Mouse (Mus musculus): ENCODE measurements around the gene Thra. TPM values are rescaled to one million over a fixed set of nuclear protein-coding genes. Genes with fewer than 3 reads are reported as not detected.

The Thra gene
- polyA plus RNA-seq, 1 experiment = 19.8 TPM

- Histone ChIP-seq H3K4me3 (ENCODE audit: extremely low read depth, insufficient read depth, insufficient read length) (no peak overlapping the region), H3K36me3 (ENCODE audit: control insufficient read depth, insufficient read depth, low read length) (peaks cover 13% of the 10 kb centered on the region), H3K27ac (ENCODE audit: insufficient read depth, low read length) (no peak overlapping the region), H3K27me3 (ENCODE audit: control insufficient read depth, insufficient read depth, low read length) (no peaks in the 10 kb centered on the region), H3K4me1 (ENCODE audit: control insufficient read depth, insufficient read depth, insufficient read length) (no peaks in the 10 kb centered on the region)
- no peak for TF ChIP-seq CTCF (IDR thresholded peaks at IDR 0.05; ENCODE audit: extremely low read depth, insufficient read depth, insufficient read length, insufficient replicate concordance)
- TF ChIP-seq POLR2A (IDR thresholded peaks at IDR 0.05; ENCODE audit: low read depth, low read length) = no peak
- WGBS = 89% methylated on average over 16 of the region's 16 CpGs
- no peak for DNase-seq (ENCODE audit: low read depth in 1 of 2, low spot score in 2 of 2)
Measured at GRCm38 (mm10) chr11:98698849-98699640, 41.4 kb upstream of the Thra start.

GRCm38 (mm10) chr11:98699911-98700310, 40.5 kb upstream of the Thra start:
- Histone ChIP-seq H3K4me3 (ENCODE audit: extremely low read depth, insufficient read depth, insufficient read length) (no peak overlapping the region), H3K27ac (ENCODE audit: insufficient read depth, low read length) (no peak overlapping the region), H3K27me3 (ENCODE audit: control insufficient read depth, insufficient read depth, low read length) (no peaks in the 10 kb centered on the region), H3K4me1 (ENCODE audit: control insufficient read depth, insufficient read depth, insufficient read length) (no peaks in the 10 kb centered on the region), H3K36me3 (ENCODE audit: control insufficient read depth, insufficient read depth, low read length) (peaks cover 11% of the 10 kb centered on the region)
- TF ChIP-seq POLR2A (IDR thresholded peaks at IDR 0.05; ENCODE audit: low read depth, low read length) (no peak), CTCF (IDR thresholded peaks at IDR 0.05; ENCODE audit: extremely low read depth, insufficient read depth, insufficient read length, insufficient replicate concordance) (peak; percentile 88; the same call in 1 of the 2 replicates)
- peak; percentile 46 to 76 for DNase-seq (ENCODE audit: low read depth in 1 of 2, low spot score in 2 of 2)
- WGBS = 28% methylated on average over 4 of the region's 4 CpGs

- peaks cover 10% of the 10 kb centered on the region for H3K36me3 ChIP-seq (ENCODE audit: control insufficient read depth, insufficient read depth, low read length)
- H3K4me3 ChIP-seq (ENCODE audit: extremely low read depth, insufficient read depth, insufficient read length) = no peak within 1 kb of the TSS
- H3K4me1 ChIP-seq (ENCODE audit: control insufficient read depth, insufficient read depth, insufficient read length) = no peaks in the 10 kb centered on the region
- DNase-seq (ENCODE audit: low read depth in 1 of 2, low spot score in 2 of 2) = no peak
- WGBS = 87% methylated on average over 10 of the region's 10 CpGs
- H3K27me3 ChIP-seq (ENCODE audit: control insufficient read depth, insufficient read depth, low read length) = no peaks in the 10 kb centered on the region
- H3K27ac ChIP-seq (ENCODE audit: insufficient read depth, low read length) = no peak within 1 kb of the TSS
- TF ChIP-seq POLR2A (IDR thresholded peaks at IDR 0.05; ENCODE audit: low read depth, low read length) (no peak), CTCF (IDR thresholded peaks at IDR 0.05; ENCODE audit: extremely low read depth, insufficient read depth, insufficient read length, insufficient replicate concordance) (no peak)
Measured at GRCm38 (mm10) chr11:98701213-98701670, 39.2 kb upstream of the Thra start, which contains the start of gene Csf3. Csf3 (plus strand) TSS chr11:98701263.

GRCm38 (mm10) chr11:98702323-98702722, 38.1 kb upstream of the Thra start:
- peaks cover 17% of the 10 kb centered on the region for H3K36me3 ChIP-seq (ENCODE audit: control insufficient read depth, insufficient read depth, low read length)
- H3K4me1 ChIP-seq (ENCODE audit: control insufficient read depth, insufficient read depth, insufficient read length) = no peaks in the 10 kb centered on the region
- TF ChIP-seq CTCF (IDR thresholded peaks at IDR 0.05; ENCODE audit: extremely low read depth, insufficient read depth, insufficient read length, insufficient replicate concordance) (no peak), POLR2A (IDR thresholded peaks at IDR 0.05; ENCODE audit: low read depth, low read length) (no peak)
- DNase-seq (ENCODE audit: low read depth in 1 of 2, low spot score in 2 of 2) = no peak
- no peaks in the 10 kb centered on the region for H3K27me3 ChIP-seq (ENCODE audit: control insufficient read depth, insufficient read depth, low read length)
- WGBS = 65% methylated on average over 5 of the region's 5 CpGs
- no peak overlapping the region for H3K27ac ChIP-seq (ENCODE audit: insufficient read depth, low read length)
- H3K4me3 ChIP-seq (ENCODE audit: extremely low read depth, insufficient read depth, insufficient read length) = no peak overlapping the region

- TF ChIP-seq POLR2A (IDR thresholded peaks at IDR 0.05; ENCODE audit: low read depth, low read length) (no peak), CTCF (IDR thresholded peaks at IDR 0.05; ENCODE audit: extremely low read depth, insufficient read depth, insufficient read length, insufficient replicate concordance) (no peak)
- H3K36me3 ChIP-seq (ENCODE audit: control insufficient read depth, insufficient read depth, low read length) = peaks cover 19% of the 10 kb centered on the region
- 80% methylated on average over 10 of the region's 10 CpGs for WGBS
Measured at GRCm38 (mm10) chr11:98705021-98705420, 35.4 kb upstream of the Thra start.

GRCm38 (mm10) chr11:98707401-98708281, 32.8 kb upstream of the Thra start:
- WGBS = 93% methylated on average over 22 of the region's 22 CpGs
- peaks cover 21% of the 10 kb centered on the region for H3K36me3 ChIP-seq (ENCODE audit: control insufficient read depth, insufficient read depth, low read length)
- H3K4me3 ChIP-seq (ENCODE audit: extremely low read depth, insufficient read depth, insufficient read length) = no peak overlapping the region
- no peaks in the 10 kb centered on the region for H3K27me3 ChIP-seq (ENCODE audit: control insufficient read depth, insufficient read depth, low read length)
- H3K27ac ChIP-seq (ENCODE audit: insufficient read depth, low read length) = no peak overlapping the region
- no peak for TF ChIP-seq POLR2A (IDR thresholded peaks at IDR 0.05; ENCODE audit: low read depth, low read length)
- TF ChIP-seq CTCF (IDR thresholded peaks at IDR 0.05; ENCODE audit: extremely low read depth, insufficient read depth, insufficient read length, insufficient replicate concordance) = no peak
- H3K4me1 ChIP-seq (ENCODE audit: control insufficient read depth, insufficient read depth, insufficient read length) = no peaks in the 10 kb centered on the region; the same call in 1 of the 2 replicates
- no peak for DNase-seq (ENCODE audit: low read depth in 1 of 2, low spot score in 2 of 2)

More at GRCm38 (mm10) chr11:98705021-98705420, 35.4 kb upstream of the Thra start:
- Histone ChIP-seq H3K27me3 (ENCODE audit: control insufficient read depth, insufficient read depth, low read length) (no peaks in the 10 kb centered on the region), H3K4me1 (ENCODE audit: control insufficient read depth, insufficient read depth, insufficient read length) (no peaks in the 10 kb centered on the region; the same call in 1 of the 2 replicates), H3K4me3 (ENCODE audit: extremely low read depth, insufficient read depth, insufficient read length) (no peak overlapping the region), H3K27ac (ENCODE audit: insufficient read depth, low read length) (no peak overlapping the region)
- DNase-seq (ENCODE audit: low read depth in 1 of 2, low spot score in 2 of 2) = no peak

Measured in spleen, adult 2 months (tissue).